Mouse (Mus musculus) heart, postnatal 36 days (tissue): Measurements from ENCODE around the gene Ckap2l. TPM values are rescaled to one million over a fixed set of nuclear protein-coding genes. Genes with fewer than 3 reads are reported as not detected.

Source experiments
- DNase-seq, 2 experiments: peaks; one replicate each; pipeline ENCODE4 v3.0.0; 2021 to 2022
- intact Hi-C: fragments of 180-260 bp; cut with DNase I; formaldehyde crosslinking; loops from one replicate; pipeline ENCODE4 v1.15.1; 2025
- total RNA-seq, 2 experiments: library from RNA; stranded (reverse); gene quantifications; 2 replicates each; pipeline ENCODE4 v1.2.3; 2021

Gene Ckap2l
- total RNA-seq, 2 experiments from 2014 or later: 0.73 to 0.86 TPM

- no peak for DNase-seq
- intact Hi-C loops: no loop called here
Observed at GRCm38 (mm10) chr2:129240726-129241432, 56.1 kb downstream of the Ckap2l start.

GRCm38 (mm10) chr2:129236526-129236925 is 60.5 kb downstream of the Ckap2l start:
- intact Hi-C loops: no loop called here
- no peak for DNase-seq

GRCm38 (mm10) chr2:129234731-129235130 is 62.3 kb downstream of the Ckap2l start:
- no peak for DNase-seq
- intact Hi-C loops: no loop called here

- no peak for DNase-seq
- intact Hi-C loops: no loop called here
Observed at GRCm38 (mm10) chr2:129233803-129234477, 63.1 kb downstream of the Ckap2l start.

GRCm38 (mm10) chr2:129233218-129233617 is 63.8 kb downstream of the Ckap2l start:
- intact Hi-C loops: no loop called here
- no peak for DNase-seq

GRCm38 (mm10) chr2:129232484-129232883 is 64.5 kb downstream of the Ckap2l start:
- no peak for DNase-seq
- intact Hi-C loops: no loop called here

GRCm38 (mm10) chr2:129232023-129232422 is 65.0 kb downstream of the Ckap2l start:
- DNase-seq: no peak
- intact Hi-C loops: no loop called here

- no peak for DNase-seq
- intact Hi-C loops: no loop called here
Observed at GRCm38 (mm10) chr2:129229316-129229715, 67.7 kb downstream of the Ckap2l start.

GRCm38 (mm10) chr2:129228571-129228970 is 68.4 kb downstream of the Ckap2l start:
- intact Hi-C loops: no loop called here
- no peak for DNase-seq

- DNase-seq: no peak
- intact Hi-C loops: no loop called here
Observed at GRCm38 (mm10) chr2:129227709-129228108, 69.3 kb downstream of the Ckap2l start.

GRCm38 (mm10) chr2:129227011-129227529 is 69.9 kb downstream of the Ckap2l start:
- intact Hi-C loops: no loop called here
- DNase-seq: no peak

- no peak for DNase-seq
- intact Hi-C loops: no loop called here
Observed at GRCm38 (mm10) chr2:129226296-129226851, 70.6 kb downstream of the Ckap2l start.

- intact Hi-C loops: no loop called here
- no peak for DNase-seq
Observed at GRCm38 (mm10) chr2:129225251-129225819, 71.7 kb downstream of the Ckap2l start.

- DNase-seq: no peak
- intact Hi-C loops: no loop called here
Observed at GRCm38 (mm10) chr2:129224178-129224577, 72.8 kb downstream of the Ckap2l start.

GRCm38 (mm10) chr2:129221097-129221632 is 75.8 kb downstream of the Ckap2l start:
- intact Hi-C loops: no loop called here
- no peak for DNase-seq

- intact Hi-C loops: no loop called here
- DNase-seq: no peak
Observed at GRCm38 (mm10) chr2:129218537-129219105, 78.4 kb downstream of the Ckap2l start.

Other genes with a start within 250 kb of the Ckap2l start
- gene Vinac1, start 249.0 kb downstream of the Ckap2l start, total RNA-seq: not detected
- 10 to 100 TPM; 18.8 to 19.9 TPM for gene Ttl, start 231.3 kb downstream of the Ckap2l start, total RNA-seq
- 10 to 100 TPM; 11.9 to 12.2 TPM for gene Polr1b, start 196.2 kb downstream of the Ckap2l start, total RNA-seq
- 10 to 100 TPM; 12.4 to 12.5 TPM for gene Chchd5, start 167.5 kb downstream of the Ckap2l start, total RNA-seq
- gene Slc20a1, start 98.4 kb downstream of the Ckap2l start, total RNA-seq: 10 to 100 TPM in 1 of 2 experiments, 1 to 10 TPM in 1; 9.3 to 13.6 TPM
- gene Il1a, start 12.8 kb upstream of the Ckap2l start, total RNA-seq: not detected
- under 1 TPM; 0.43 to 0.58 TPM for gene Il1b, start 73.9 kb upstream of the Ckap2l start, total RNA-seq
- under 1 TPM; 0.14 to 0.19 TPM for gene F830045P16Rik, start 239.4 kb upstream of the Ckap2l start, total RNA-seq